Mouse (Mus musculus) E14TG2a.4 (cell line): ENCODE measurements around the gene Tnfsf4.

Experiments used
- CTCF ChIP-seq: conservative IDR thresholded peaks from 2 replicates; pipeline ENCODE4 v1.5.1; 2014; ENCODE audit warnings: low read length
- NANOG ChIP-seq: IDR thresholded peaks from 2 replicates; pipeline ENCODE4 v1.6.1; 2014; ENCODE audit warnings: borderline replicate concordance, low read length, mixed read lengths

DNA sequence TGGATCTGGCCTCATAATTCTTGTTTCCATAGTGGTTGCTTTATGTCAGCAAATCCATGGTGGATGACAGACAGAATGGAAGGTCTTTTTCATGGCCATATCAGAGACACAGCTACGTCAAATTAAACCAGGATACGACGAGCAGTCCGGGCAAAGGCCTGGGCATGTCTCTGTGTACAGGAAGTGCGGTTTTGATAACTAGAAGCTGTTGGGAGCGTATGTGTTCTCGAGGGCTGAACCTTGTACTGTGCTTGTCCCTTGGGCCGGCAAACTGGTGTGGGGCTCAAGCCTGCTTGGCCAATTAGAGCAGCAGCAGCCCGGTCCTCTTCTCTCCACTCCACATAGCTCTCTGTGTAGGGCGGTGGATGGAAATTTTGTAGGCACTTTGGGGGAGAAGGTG, 1.1 kb downstream of the Tnfsf4 start:
- TF ChIP-seq CTCF (no peak), NANOG (no peak)
